Mouse (Mus musculus) liver, adult 2 months (tissue): ENCODE measurements at regions not wholly inside any gene's neighbourhood (a gene's known extent, or its start where the extent isn't known, plus 50 kb on each side); places are given as distances from the start of the nearest gene placed in this dataset.

ENCODE experiments used
- CTCF ChIP-seq: fragments of 200-500 bp; IDR thresholded peaks from 2 replicates; pipeline ENCODE4 v1.5.1; 2011; ENCODE audit warnings: low read depth, low read length, control low read depth
- POLR2A ChIP-seq: fragments of 200-500 bp; IDR thresholded peaks from 2 replicates; pipeline ENCODE4 v1.6.1; 2011; ENCODE audit warnings: low read length, control low read depth; ENCODE audit not compliant: insufficient read depth; ENCODE audit errors: extremely low read depth

DNA sequence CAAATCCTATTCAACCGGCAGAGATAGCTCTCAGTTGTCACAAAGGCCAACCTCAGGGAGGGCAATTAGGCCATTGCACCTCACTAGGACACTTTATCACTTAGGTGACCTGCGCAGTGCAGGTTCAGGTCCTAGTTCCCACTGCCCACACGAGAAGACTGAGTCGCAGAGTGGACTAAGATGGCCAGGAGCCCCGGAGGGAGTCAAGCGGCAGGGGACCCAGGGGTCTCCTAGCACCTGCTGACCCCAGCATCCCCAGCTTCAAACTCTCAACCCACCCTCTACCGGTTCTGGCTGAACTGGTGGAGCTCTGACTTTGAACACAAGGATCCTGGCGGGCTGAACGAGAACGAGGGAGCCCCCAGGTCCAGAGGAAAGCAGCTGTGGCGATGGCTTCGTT, 72.7 kb upstream of the Pax2 start:
- no peak for TF ChIP-seq CTCF
- no peak for TF ChIP-seq POLR2A
